Mouse (Mus musculus) forebrain, postnatal 0 days (tissue): ENCODE measurements around the gene Olfr1423. TPM values are rescaled to one million over a fixed set of nuclear protein-coding genes. Genes with fewer than 3 reads are reported as not detected.

Experiments
- ATAC-seq: fragments of 200-750 bp; cut with Nextera tagmentation; 2 replicates; pipeline ENCODE4 v1.8.0; 2017; ENCODE audit warnings: mild to moderate bottlenecking, moderate library complexity
- DNase-seq: peaks from one replicate; pipeline ENCODE4 v3.0.0-alpha.2; 2015
- H3K27ac ChIP-seq: fragments of 300-500 bp; sonication (generic); 2 replicates; pipeline ENCODE4 v1.5.1; 2014; ENCODE audit warnings: low read depth, mild to moderate bottlenecking, antibody characterized with exemption, low read length, moderate library complexity, mixed read lengths
- H3K27me3 ChIP-seq: fragments of 300-500 bp; sonication (generic); 2 replicates; pipeline ENCODE4 v1.6.1; 2014; ENCODE audit warnings: mild to moderate bottlenecking, low read length, mixed read lengths; ENCODE audit not compliant: insufficient read depth
- H3K36me3 ChIP-seq: fragments of 300-500 bp; sonication (generic); 2 replicates; pipeline ENCODE4 v1.6.1; 2014; ENCODE audit warnings: mild to moderate bottlenecking, moderate library complexity; ENCODE audit not compliant: insufficient read depth
- H3K4me1 ChIP-seq: fragments of 300-500 bp; sonication (generic); 2 replicates; pipeline ENCODE4 v1.6.1; 2014; ENCODE audit warnings: antibody characterized with exemption; ENCODE audit not compliant: insufficient read depth
- H3K4me2 ChIP-seq: fragments of 300-500 bp; sonication (generic); 2 replicates; pipeline ENCODE4 v1.6.1; 2014; ENCODE audit warnings: low read depth, mild to moderate bottlenecking, moderate library complexity
- H3K4me3 ChIP-seq: fragments of 300-500 bp; sonication (generic); 2 replicates; pipeline ENCODE4 v1.5.1; 2014; ENCODE audit warnings: low read depth, low read length, mixed read lengths
- H3K9ac ChIP-seq: fragments of 300-500 bp; sonication (generic); 2 replicates; pipeline ENCODE4 v1.6.1; 2014; ENCODE audit warnings: mild to moderate bottlenecking
- H3K9me3 ChIP-seq: fragments of 300-500 bp; sonication (generic); 2 replicates; pipeline ENCODE4 v1.6.1; 2016; ENCODE audit warnings: low read length
- CTCF ChIP-seq: sonication (generic); IDR thresholded peaks from 2 replicates; pipeline ENCODE4 v1.5.1; 2016; ENCODE audit warnings: antibody characterized with exemption, control low read depth, low read depth
- WGBS: fragments of 180-500 bp; shearing (Covaris S2); extraction: QIAGEN DNeasy Blood & Tissue Kit; methylation state at CpG from one replicate; pipeline ENCODE4 v1.1.7; 2014; 5-methylcytosine and 5-hydroxymethylcytosine counted together
- polyA plus RNA-seq: library from polyadenylated mRNA; unstranded; fragments of >200 nt; fragmentation: Nextera tagmentation; extraction: Ambion mirVana; gene quantifications from 2 replicates; pipeline ENCODE4 v1.2.1, GENCODE M21; 2015
- total RNA-seq: library from RNA; depleted of rRNA; stranded (reverse); fragments of >200 nt; gene quantifications from 2 replicates; pipeline ENCODE4 v1.2.3, GENCODE M21; 2014

Gene Olfr1423
- total and polyA plus RNA-seq, 2 experiments from 2014 or later, result not detected

- peak overlapping the region; percentile 73 for H3K27ac ChIP-seq
- no peak for DNase-seq
- no peak for ATAC-seq
These were observed 34.7 kb downstream of the Olfr1423 start for GRCm38 (mm10) chr19:12006361-12006947.

GRCm38 (mm10) chr19:12005376-12006360 is 35.4 kb downstream of the Olfr1423 start:
- TF ChIP-seq CTCF, result no peak
- H3K36me3 ChIP-seq, result no peaks in the 10 kb centered on the region
- peak overlapping the region; percentile 78 for H3K27ac ChIP-seq
- ATAC-seq (peak; percentile 65), DNase-seq (peak; percentile 96)
- peak overlapping the region; percentile 60 for H3K4me3 ChIP-seq
- WGBS, result under 1% methylated on average over 41 of the region's 41 CpGs
- H3K4me1 ChIP-seq, result peaks cover 18% of the 10 kb centered on the region
- H3K27me3 ChIP-seq, result no peaks in the 10 kb centered on the region
- peak overlapping the region; percentile 57 for H3K9ac ChIP-seq
- H3K4me2 ChIP-seq, result peak overlapping the region; percentile 62
- H3K9me3 ChIP-seq, result no peaks in the 10 kb centered on the region

More at GRCm38 (mm10) chr19:12006361-12006947, 34.7 kb downstream of the Olfr1423 start:
- Histone ChIP-seq H3K36me3 (no peaks in the 10 kb centered on the region), H3K4me1 (peaks cover 18% of the 10 kb centered on the region), H3K9me3 (no peaks in the 10 kb centered on the region), H3K9ac (peak overlapping the region; percentile 57), H3K4me2 (peak overlapping the region; percentile 62), H3K27me3 (no peaks in the 10 kb centered on the region), H3K4me3 (peak overlapping the region; percentile 60)
- 0 out of 2 replicates have a peak, but pooled peaks have one; percentile 24 for TF ChIP-seq CTCF
- WGBS, result 4% methylated on average over 17 of the region's 17 CpGs

GRCm38 (mm10) chr19:12004216-12005008 is 36.7 kb downstream of the Olfr1423 start:
- no peak for DNase-seq
- H3K4me3 ChIP-seq, result peak overlapping the region; percentile 60
- ATAC-seq, result no peak
- H3K4me2 ChIP-seq, result peak overlapping the region; percentile 62
- peak overlapping the region; percentile 57 for H3K9ac ChIP-seq
- H3K9me3 ChIP-seq, result no peaks in the 10 kb centered on the region
- WGBS, result 50% methylated on average over 9 of the region's 9 CpGs
- peaks cover 18% of the 10 kb centered on the region for H3K4me1 ChIP-seq
- TF ChIP-seq CTCF, result no peak
- H3K27me3 ChIP-seq, result no peaks in the 10 kb centered on the region
- H3K36me3 ChIP-seq, result no peaks in the 10 kb centered on the region
- peak overlapping the region; percentile 78; the same call in 1 of the 2 replicates for H3K27ac ChIP-seq

GRCm38 (mm10) chr19:12003568-12003967 is 37.5 kb downstream of the Olfr1423 start:
- H3K27me3 ChIP-seq, result no peaks in the 10 kb centered on the region
- DNase-seq (no peak), ATAC-seq (no peak)
- H3K9ac ChIP-seq, result no peak overlapping the region
- H3K27ac ChIP-seq, result no peak overlapping the region
- no peak for TF ChIP-seq CTCF
- 92% methylated on average over 2 of the region's 2 CpGs for WGBS
- no peaks in the 10 kb centered on the region for H3K9me3 ChIP-seq
- no peak overlapping the region for H3K4me3 ChIP-seq
- no peaks in the 10 kb centered on the region for H3K36me3 ChIP-seq
- H3K4me1 ChIP-seq, result peaks cover 14% of the 10 kb centered on the region
- no peak overlapping the region for H3K4me2 ChIP-seq

GRCm38 (mm10) chr19:12002791-12003190 is 38.3 kb downstream of the Olfr1423 start:
- H3K4me2 ChIP-seq, result peak overlapping the region; percentile 33
- H3K9me3 ChIP-seq, result no peaks in the 10 kb centered on the region
- ATAC-seq (no peak), DNase-seq (no peak)
- peaks cover 14% of the 10 kb centered on the region for H3K4me1 ChIP-seq
- peak overlapping the region; percentile 17; the same call in 1 of the 2 replicates for H3K4me3 ChIP-seq
- H3K27ac ChIP-seq, result 0 out of 2 replicates have a peak overlapping the region, but pooled peaks have one; percentile 4
- WGBS, result 54% methylated on average over 14 of the region's 14 CpGs
- no peaks in the 10 kb centered on the region for H3K36me3 ChIP-seq
- H3K27me3 ChIP-seq, result no peaks in the 10 kb centered on the region
- TF ChIP-seq CTCF, result no peak
- no peak overlapping the region for H3K9ac ChIP-seq

GRCm38 (mm10) chr19:12002125-12002524 is 39.0 kb downstream of the Olfr1423 start:
- 2% methylated on average over 11 of the region's 11 CpGs for WGBS
- Histone ChIP-seq H3K36me3 (no peaks in the 10 kb centered on the region), H3K27ac (no peak overlapping the region), H3K4me2 (peak overlapping the region; percentile 33), H3K4me3 (peak overlapping the region; percentile 17), H3K9me3 (no peaks in the 10 kb centered on the region), H3K9ac (no peak overlapping the region), H3K27me3 (no peaks in the 10 kb centered on the region), H3K4me1 (peaks cover 14% of the 10 kb centered on the region)
- DNase-seq (peak; percentile 83), ATAC-seq (peak; percentile 65)
- TF ChIP-seq CTCF, result no peak
